Mouse (Mus musculus) embryonic facial prominence, embryonic 14.5 days (tissue): ENCODE measurements at regions not wholly inside any gene's neighbourhood (a gene's known extent, or its start where the extent isn't known, plus 50 kb on each side); places are given as distances from the start of the nearest gene placed in this dataset.
A peak's percentile ranks its signal among the peaks of the same experiment; 100 is the strongest.

Experiments used
- ATAC-seq: fragments of 200-750 bp; cut with Nextera tagmentation; 2 replicates; pipeline ENCODE4 v1.8.0; 2017; ENCODE audit warnings: low read depth, moderate number of reproducible peaks, moderate TSS enrichment
- DNase-seq: peaks from one replicate; pipeline ENCODE4 v3.0.0-alpha.2; 2015; ENCODE audit warnings: low spot score
- H3K27ac ChIP-seq: fragments of 300-500 bp; sonication (generic); replicated peaks from 2 replicates; pipeline ENCODE4 v1.5.1; 2014; ENCODE audit warnings: low read depth, mild to moderate bottlenecking, low read length, moderate library complexity
- H3K27me3 ChIP-seq: fragments of 300-500 bp; sonication (generic); replicated peaks from 2 replicates; pipeline ENCODE4 v1.6.1; 2014; ENCODE audit warnings: low read length; ENCODE audit not compliant: control insufficient read depth, insufficient read depth
- H3K36me3 ChIP-seq: fragments of 300-500 bp; sonication (generic); 2 replicates; pipeline ENCODE4 v1.6.1; 2014; ENCODE audit warnings: low read length, mixed read lengths; ENCODE audit not compliant: control insufficient read depth, insufficient read depth
- H3K4me1 ChIP-seq: fragments of 300-500 bp; sonication (generic); 2 replicates; pipeline ENCODE4 v1.6.1; 2014; ENCODE audit warnings: antibody characterized with exemption, low read length; ENCODE audit not compliant: control insufficient read depth, insufficient read depth
- H3K4me2 ChIP-seq: fragments of 300-500 bp; sonication (generic); 2 replicates; pipeline ENCODE4 v1.6.1; 2014; ENCODE audit warnings: low read depth, mild to moderate bottlenecking, low read length, moderate library complexity, mixed read lengths
- H3K4me3 ChIP-seq: fragments of 300-500 bp; sonication (generic); 2 replicates; pipeline ENCODE4 v1.5.1; 2014; ENCODE audit warnings: low read depth, mild to moderate bottlenecking, low read length
- H3K9ac ChIP-seq: fragments of 300-500 bp; sonication (generic); 2 replicates; pipeline ENCODE4 v1.6.1; 2014; ENCODE audit warnings: low read depth, mild to moderate bottlenecking, low read length, moderate library complexity, mixed read lengths
- H3K9me3 ChIP-seq: fragments of 300-500 bp; sonication (generic); 2 replicates; pipeline ENCODE4 v1.6.1; 2016; ENCODE audit warnings: low read length; ENCODE audit not compliant: control insufficient read depth
- WGBS: fragments of 180-500 bp; shearing (Covaris S2); extraction: QIAGEN DNeasy Blood & Tissue Kit; methylation state at CpG from one replicate; pipeline ENCODE4 v1.1.7; 2014; 5-methylcytosine and 5-hydroxymethylcytosine counted together

- H3K4me1 ChIP-seq: no peaks in the 10 kb centered on the region
- DNase-seq: peak; percentile 11
- no peaks in the 10 kb centered on the region for H3K36me3 ChIP-seq
- no peak overlapping the region for H3K27ac ChIP-seq
- no peak for ATAC-seq
- H3K27me3 ChIP-seq: no peaks in the 10 kb centered on the region
- no peaks in the 10 kb centered on the region for H3K9me3 ChIP-seq
- H3K4me3 ChIP-seq: no peak overlapping the region
- no peak overlapping the region for H3K9ac ChIP-seq
- no peak overlapping the region for H3K4me2 ChIP-seq
- 81% methylated on average over 7 of the region's 7 CpGs for WGBS
These were observed 157.6 kb upstream of the Gcfc2 start for GRCm38 (mm10) chr6:81765831-81766230.

GRCm38 (mm10) chr6:81766800-81767199, 156.7 kb upstream of the Gcfc2 start:
- Histone ChIP-seq H3K4me1 (no peaks in the 10 kb centered on the region), H3K27ac (no peak overlapping the region), H3K4me2 (no peak overlapping the region), H3K27me3 (no peaks in the 10 kb centered on the region), H3K9ac (no peak overlapping the region), H3K4me3 (no peak overlapping the region), H3K9me3 (no peaks in the 10 kb centered on the region), H3K36me3 (no peaks in the 10 kb centered on the region)
- no peak for DNase-seq
- 84% methylated on average over 4 of the region's 4 CpGs for WGBS
- no peak for ATAC-seq

- no peaks in the 10 kb centered on the region for H3K9me3 ChIP-seq
- WGBS: 56% methylated on average over 5 of the region's 5 CpGs
- H3K9ac ChIP-seq: no peak overlapping the region
- H3K27me3 ChIP-seq: no peaks in the 10 kb centered on the region
- H3K27ac ChIP-seq: no peak overlapping the region
- peak; percentile 83 for DNase-seq
- H3K36me3 ChIP-seq: no peaks in the 10 kb centered on the region
- no peak overlapping the region for H3K4me2 ChIP-seq
- H3K4me1 ChIP-seq: no peaks in the 10 kb centered on the region
- no peak overlapping the region for H3K4me3 ChIP-seq
- no peak for ATAC-seq
These were observed 154.6 kb upstream of the Gcfc2 start for GRCm38 (mm10) chr6:81768669-81769537.

- Histone ChIP-seq H3K4me2 (no peak overlapping the region), H3K9me3 (no peaks in the 10 kb centered on the region), H3K36me3 (no peaks in the 10 kb centered on the region), H3K9ac (no peak overlapping the region), H3K4me1 (no peaks in the 10 kb centered on the region), H3K27ac (no peak overlapping the region), H3K27me3 (no peaks in the 10 kb centered on the region), H3K4me3 (no peak overlapping the region)
- ATAC-seq (no peak), DNase-seq (no peak)
- WGBS: 76% methylated on average over 3 of the region's 3 CpGs
These were observed 153.2 kb upstream of the Gcfc2 start for GRCm38 (mm10) chr6:81770301-81770700.

- no peak overlapping the region for H3K4me3 ChIP-seq
- no peaks in the 10 kb centered on the region for H3K27me3 ChIP-seq
These were observed 151.6 kb upstream of the Gcfc2 start for GRCm38 (mm10) chr6:81771862-81772261.

GRCm38 (mm10) chr6:81782131-81782530, 141.3 kb upstream of the Gcfc2 start:
- WGBS: 91% methylated on average over 5 of the region's 5 CpGs
- Histone ChIP-seq H3K27ac (no peak overlapping the region), H3K36me3 (no peaks in the 10 kb centered on the region), H3K9ac (no peak overlapping the region), H3K4me1 (no peaks in the 10 kb centered on the region; the same call in 1 of the 2 replicates), H3K4me3 (no peak overlapping the region), H3K4me2 (no peak overlapping the region), H3K9me3 (no peaks in the 10 kb centered on the region), H3K27me3 (no peaks in the 10 kb centered on the region)
- DNase-seq (no peak), ATAC-seq (no peak)

More at GRCm38 (mm10) chr6:81771862-81772261, 151.6 kb upstream of the Gcfc2 start:
- Histone ChIP-seq H3K9me3 (no peaks in the 10 kb centered on the region), H3K36me3 (no peaks in the 10 kb centered on the region), H3K4me1 (no peaks in the 10 kb centered on the region), H3K4me2 (no peak overlapping the region), H3K9ac (no peak overlapping the region), H3K27ac (no peak overlapping the region)
- DNase-seq: no peak
- ATAC-seq: no peak

- no peak overlapping the region for H3K4me3 ChIP-seq
- no peaks in the 10 kb centered on the region for H3K27me3 ChIP-seq
- no peaks in the 10 kb centered on the region; the same call in 1 of the 2 replicates for H3K4me1 ChIP-seq
- H3K9me3 ChIP-seq: no peaks in the 10 kb centered on the region
- WGBS: 68% methylated on average over 8 of the region's 8 CpGs
- H3K4me2 ChIP-seq: no peak overlapping the region
- ATAC-seq (peak; percentile 47; the same call in 1 of the 2 replicates), DNase-seq (peak; percentile 54)
- no peak overlapping the region for H3K27ac ChIP-seq
- no peaks in the 10 kb centered on the region for H3K36me3 ChIP-seq
- no peak overlapping the region for H3K9ac ChIP-seq
These were observed 140.5 kb upstream of the Gcfc2 start for GRCm38 (mm10) chr6:81782815-81783435.

- H3K36me3 ChIP-seq: no peaks in the 10 kb centered on the region
- H3K4me1 ChIP-seq: no peaks in the 10 kb centered on the region
- H3K27me3 ChIP-seq: no peaks in the 10 kb centered on the region
- H3K4me3 ChIP-seq: no peak overlapping the region
- no peak overlapping the region for H3K4me2 ChIP-seq
- ATAC-seq (no peak), DNase-seq (no peak)
- H3K9ac ChIP-seq: no peak overlapping the region
- H3K27ac ChIP-seq: no peak overlapping the region
- 70% methylated on average over 6 of the region's 6 CpGs for WGBS
- no peaks in the 10 kb centered on the region for H3K9me3 ChIP-seq
These were observed 128.2 kb upstream of the Gcfc2 start for GRCm38 (mm10) chr6:81795281-81795680.
